Mouse (Mus musculus): Measurements from ENCODE around the gene Tmem219.

DNA sequence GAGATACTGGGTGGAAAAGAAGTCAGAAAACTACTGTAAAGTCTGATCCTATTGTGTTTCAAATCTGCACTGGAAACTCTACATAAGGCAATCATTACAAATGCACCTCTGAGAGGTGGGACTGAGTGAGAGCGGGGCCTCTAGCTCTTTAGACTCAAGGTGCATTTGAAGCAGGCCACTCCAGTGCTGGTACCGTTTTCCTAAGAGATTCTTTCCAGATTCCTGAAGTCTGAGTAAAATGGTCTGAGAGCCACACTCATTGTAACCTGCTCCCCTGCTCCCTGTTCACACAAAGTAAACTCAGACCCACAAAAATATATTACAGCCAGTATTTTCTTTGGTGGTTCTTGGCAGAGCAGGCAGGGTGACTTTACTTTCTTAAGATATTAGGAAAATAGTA, 55.2 kb downstream of the Tmem219 start:
- no peak for TF ChIP-seq POLR2A (IDR thresholded peaks at IDR 0.05; ENCODE audit: low read depth, low read length)
- TF ChIP-seq CTCF (conservative IDR thresholded peaks at IDR 0.05; ENCODE audit: insufficient read depth, insufficient read length, low read depth, low read length) = no peak
